Mouse (Mus musculus) kidney, adult 8-10 months (tissue): Measurements from ENCODE around the gene Fryl.

ENCODE experiments used
- DNase-seq, 2 experiments: peaks; one replicate each; pipeline ENCODE4 v3.0.0; 2022

Gene Fryl

DNA sequence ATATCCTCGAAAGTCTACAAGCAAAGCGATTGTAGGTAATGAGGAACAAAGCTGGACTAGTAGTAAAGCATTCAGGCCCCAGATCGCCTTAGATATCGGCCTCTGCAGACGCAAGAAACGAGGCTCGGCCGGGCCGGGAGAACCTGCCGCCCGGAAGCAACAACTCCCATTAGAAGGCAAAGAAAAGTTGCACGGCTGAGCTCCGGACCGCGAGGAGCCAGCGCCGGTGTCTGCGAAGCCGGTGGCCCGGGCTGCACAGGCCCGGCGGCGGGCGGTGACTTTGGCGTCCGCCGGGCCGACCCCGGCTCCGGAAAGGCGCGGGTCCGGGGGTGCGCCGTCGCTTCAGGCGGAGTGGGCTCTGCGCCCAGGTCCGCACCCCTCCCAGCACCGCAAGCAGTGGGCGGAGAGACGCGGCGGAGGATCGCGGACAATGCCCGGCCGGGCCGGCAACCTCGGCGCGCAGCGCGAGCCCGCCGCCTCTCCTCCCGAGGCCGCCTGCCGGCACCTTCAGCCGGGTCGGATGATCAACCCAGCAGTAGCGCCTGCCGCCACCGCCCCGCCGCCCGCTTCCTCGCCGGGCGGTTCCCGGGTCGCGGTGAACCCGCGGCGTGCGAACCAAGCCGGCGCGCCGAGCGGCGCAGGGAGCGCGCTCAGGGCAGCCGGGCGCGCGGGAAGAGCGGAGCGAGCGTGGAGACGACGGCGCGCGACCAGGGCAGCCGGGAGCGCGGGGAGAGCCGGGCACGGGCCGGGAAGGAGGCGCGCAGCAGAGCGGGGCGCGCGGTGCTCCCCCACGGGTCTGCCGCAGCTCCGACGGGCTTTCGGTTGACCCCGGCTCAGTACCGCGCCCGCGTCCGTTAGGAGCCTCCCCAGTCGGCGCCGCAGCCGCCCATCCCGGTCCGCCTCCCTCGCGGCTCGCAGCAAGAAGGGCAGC, 833 bp downstream of the Fryl start:
- DNase-seq = peak; percentile 24 to 54

DNA sequence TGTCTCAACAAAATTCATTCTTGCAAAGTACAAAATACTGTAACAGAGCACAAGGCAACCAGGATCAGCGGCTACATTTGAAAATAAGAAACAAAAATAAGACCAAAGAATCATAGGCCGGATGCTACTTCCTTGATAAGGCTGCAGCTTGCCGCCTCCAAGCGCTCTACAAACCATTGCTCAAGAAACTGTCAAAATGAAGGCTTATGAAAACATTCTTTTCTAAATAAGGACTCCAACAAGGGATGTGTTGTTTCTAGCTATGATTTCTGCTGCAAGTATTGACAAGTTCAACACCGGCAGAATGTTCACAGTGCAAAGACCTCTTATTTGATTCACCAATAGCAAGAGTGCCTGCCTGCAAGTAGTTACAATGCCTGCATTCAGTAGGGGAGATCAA, 1.8 kb downstream of the Fryl start:
- DNase-seq = no peak

DNA sequence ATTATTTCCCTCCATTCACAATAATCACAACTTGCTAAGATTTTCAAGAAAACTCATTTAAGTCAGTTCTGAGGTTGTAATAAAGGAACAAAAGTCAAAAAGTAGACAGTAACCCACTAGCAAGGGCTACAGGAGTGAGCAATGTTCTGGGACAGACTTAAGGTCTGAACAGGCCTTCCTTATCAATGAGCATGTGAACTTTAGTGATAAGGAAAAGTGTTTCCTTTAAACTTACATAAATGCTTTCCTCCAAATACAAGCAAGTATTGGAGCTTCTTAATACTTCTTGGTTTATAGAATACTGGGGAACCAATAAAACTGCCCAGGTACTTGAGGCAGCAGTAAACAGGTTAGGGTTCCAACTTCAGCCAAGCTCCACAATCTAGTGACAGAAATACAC, 3.7 kb downstream of the Fryl start:
- no peak for DNase-seq

DNA sequence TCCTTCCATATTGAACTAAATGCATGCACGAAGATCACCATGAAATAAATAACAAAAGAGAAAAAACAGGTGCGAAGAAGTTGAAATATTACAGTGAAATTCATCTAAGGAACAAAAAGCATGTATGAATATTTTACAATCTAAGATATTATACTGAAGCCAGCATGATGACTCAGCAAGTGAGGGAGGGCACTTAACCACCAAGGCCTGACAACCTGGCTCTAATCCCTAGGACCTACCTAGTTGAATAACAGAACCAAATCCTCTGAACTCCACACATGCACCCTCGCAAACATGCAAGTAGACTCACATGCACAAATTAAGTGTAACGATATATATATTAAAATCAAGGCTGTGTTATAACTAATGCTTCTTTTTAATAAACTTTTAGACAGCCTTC, 7.1 kb downstream of the Fryl start:
- DNase-seq = no peak

DNA sequence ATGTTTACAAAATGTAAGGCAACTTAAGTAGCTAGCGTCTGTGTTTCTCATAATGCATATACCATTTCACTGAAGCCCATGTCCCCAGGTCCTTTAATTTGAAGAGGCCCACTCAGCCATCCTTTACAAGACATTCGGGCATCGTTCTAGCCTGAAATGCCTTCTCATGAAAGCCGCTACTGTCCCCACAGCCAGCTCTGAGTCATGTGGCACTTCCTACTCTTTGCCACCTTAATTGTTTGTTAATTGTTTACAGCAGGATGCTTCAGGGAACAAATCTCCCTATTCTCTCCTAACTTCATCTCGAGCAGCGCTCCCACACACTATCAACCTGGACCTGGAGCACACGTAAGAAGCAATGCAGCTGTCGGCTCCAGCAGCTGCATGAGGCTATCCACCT, 8.2 kb downstream of the Fryl start:
- DNase-seq = no peak

DNA sequence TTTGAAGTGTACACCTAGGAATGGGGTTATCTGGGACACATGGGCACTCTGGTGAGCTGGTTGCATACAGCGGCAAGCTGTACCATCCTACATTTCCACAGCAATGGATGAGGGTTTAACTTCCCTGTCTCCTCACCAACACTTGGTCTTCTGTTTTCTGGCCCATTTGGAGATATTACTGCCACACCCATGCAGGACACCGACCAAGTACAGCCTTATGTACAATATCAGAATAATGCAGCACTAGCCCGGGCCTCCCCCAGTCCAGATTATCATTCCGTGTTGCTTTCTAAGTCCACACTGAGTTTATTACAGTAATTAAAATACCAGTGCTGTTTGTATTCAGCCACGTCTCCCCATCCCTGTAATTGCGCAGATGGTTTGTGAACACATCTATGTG, 10.0 kb downstream of the Fryl start:
- no peak for DNase-seq

DNA sequence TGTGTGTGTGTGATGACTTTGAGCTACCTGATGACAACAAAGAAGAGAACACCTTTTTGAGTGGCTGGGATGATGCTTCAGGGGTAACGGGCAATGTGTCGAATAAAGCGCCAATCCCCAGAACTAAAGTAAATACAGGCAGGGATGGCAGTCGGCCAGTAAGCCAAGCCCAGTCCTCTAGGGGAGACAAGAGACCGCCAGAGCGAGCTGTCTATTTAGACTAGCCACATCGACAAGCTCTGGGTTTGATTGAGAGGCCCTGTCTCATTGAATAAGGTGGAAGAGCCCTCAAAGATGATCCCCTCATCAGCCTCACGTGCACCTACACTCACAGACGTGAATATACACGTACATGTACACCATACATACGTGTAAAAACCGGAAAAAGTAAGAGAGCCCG, 12.0 kb downstream of the Fryl start:
- no peak for DNase-seq

DNA sequence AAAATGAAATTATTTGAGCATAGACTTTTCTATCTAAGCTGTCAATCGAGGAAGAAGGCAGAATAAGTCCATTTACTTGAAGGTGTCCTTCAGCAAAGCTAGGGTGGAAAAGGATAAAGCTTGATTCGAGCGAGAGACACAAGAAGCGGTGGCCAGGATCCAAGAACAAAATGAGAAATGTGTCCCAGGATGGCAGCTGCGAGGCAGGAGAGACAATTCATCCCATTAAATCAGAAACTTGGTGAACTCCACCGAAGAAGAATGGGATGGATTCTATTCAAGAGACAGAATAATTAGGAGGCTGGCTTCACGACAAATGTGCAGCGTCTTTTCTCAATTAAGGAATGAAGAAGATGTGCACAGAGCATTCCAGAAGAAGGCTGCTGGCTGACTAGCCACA, 14.5 kb downstream of the Fryl start:
- no peak for DNase-seq

DNA sequence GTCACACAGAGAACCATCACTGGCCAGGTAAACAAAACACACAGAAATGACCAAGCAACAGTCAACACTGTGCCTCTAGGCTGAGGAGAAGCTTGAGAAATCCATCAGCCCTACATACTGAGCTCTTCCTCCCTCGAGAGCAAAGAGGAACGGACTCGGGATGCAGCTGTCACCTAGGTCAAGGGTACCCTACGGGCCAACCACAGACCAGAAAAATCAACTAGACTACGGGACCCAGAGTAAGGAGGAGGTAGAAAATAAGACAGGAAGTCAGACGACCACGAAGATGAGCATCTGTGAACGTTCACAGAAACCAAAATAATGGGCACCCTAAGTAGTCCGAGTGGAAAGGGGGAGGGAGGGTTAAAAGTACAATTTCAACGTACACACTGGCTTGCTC, 15.1 kb downstream of the Fryl start:
- no peak for DNase-seq

DNA sequence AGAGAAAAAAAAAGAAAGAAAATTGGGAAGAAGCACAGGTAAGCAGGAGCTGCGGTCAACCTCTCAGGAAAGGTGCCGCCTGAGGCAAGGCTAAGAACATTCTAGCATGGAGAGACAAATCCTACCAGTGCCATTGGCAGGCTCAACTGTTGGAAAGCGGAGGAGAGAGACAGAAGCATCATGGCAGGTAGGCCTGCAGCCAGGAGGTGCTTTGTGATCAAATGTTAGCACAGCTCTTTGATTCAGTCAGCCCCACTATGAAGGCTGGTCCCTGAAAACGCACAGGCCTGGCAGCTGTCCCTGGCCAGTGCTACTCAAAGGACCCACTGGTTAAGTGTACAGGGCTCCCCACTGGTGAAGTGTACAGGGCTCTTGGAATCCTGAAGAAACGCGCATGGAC, 16.0 kb downstream of the Fryl start:
- no peak for DNase-seq

DNA sequence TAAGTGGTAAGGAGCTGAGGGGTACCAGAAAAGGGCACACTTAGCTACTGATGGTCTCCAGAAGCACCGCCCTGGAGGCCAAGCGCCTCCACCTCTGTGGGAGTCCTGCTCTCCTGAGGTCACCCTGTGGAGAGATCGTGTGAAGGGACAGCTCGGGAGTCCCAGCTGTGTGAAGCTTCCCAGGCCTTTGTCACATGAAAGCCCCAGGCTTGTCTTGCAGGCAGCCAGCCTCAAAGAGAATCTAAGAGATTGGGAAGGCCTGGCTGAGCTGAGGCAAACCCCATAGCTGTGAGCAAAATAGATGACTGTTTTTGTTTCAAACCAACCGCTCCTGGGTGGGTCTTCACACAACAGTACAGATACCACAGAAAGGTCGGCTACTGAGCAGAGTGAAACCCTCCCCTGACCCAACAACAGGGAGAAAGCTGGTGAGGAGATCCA, 19.5 kb downstream of the Fryl start:
- no peak for DNase-seq

DNA sequence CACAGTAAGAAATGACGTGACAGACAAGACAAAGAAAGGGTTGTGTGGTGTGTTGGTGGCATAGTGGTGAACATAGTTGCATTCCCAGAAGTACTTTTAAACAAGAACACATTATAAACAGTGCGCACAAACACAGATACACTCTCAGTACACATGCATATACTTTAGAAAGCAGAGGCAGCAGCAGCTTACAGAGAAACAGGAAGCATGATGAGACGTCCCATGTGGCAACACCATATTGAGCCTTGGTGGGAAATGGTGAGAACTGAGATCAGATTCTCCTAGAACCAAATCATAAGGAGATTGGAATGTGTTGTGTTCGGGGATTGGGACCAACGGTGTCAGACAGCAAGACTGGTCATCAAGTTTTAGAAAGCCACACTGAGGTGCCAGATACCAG, 21.2 kb downstream of the Fryl start:
- no peak for DNase-seq

DNA sequence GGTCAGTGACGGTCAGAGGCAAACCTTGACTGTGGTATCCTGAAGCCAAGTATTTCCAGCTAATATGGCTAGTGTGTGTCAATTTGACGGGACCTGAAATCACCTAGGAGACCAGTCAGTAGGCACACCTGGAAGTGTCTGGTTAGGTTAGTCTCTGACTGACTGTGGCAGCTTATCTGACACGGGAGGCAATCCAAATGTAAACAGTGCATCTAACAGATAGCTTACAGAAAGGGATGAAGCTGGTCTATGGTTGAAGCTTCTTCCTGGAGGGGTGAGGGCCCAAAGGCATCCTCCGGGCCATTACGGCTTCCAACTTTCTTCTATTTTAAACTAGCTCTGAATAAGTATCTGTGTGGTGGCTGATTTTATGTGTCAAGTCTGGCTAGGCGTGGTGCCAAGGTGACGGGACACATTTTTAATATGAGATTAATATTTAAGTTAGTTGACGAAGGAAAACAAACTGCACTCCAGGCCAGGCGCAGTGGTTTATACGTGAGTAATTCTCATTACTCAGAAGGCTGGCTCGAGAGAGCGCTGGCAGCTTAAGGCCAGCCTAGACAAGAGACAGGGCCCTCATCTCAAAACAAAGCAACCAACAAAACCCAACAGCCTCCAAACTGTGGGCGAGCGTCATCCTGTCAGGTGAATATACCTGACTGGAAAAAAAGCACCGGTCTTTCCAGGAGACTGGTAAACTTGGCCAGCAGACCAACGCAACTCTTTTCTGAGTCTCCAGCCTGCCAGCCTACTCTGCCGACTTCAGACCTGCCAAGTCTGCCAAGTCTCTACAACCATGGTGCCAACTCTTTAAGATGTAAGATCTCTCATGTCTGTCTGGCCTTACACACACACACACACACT, 23.2 kb downstream of the Fryl start:
- peak in 1 of 2 experiments; percentile 11 for DNase-seq

DNA sequence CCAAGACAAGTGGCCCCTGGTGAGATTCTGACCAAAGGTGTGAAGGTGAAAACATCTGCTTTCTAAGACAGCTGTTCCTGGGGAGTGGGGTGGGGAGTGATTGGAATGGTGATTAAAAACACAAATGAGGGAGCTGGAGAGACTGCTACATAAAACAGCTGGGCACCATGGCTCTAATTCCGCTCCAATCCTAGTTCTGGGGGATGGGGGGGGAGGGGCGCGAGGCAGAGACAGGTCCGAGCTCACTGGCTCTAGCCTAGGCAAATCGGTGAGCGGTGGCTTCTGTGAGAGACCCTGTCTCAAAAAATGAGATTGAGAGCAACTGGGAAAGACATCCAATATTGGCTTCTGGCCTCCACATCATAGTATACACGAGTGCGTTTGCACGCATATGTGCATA, 24.2 kb downstream of the Fryl start:
- no peak for DNase-seq

DNA sequence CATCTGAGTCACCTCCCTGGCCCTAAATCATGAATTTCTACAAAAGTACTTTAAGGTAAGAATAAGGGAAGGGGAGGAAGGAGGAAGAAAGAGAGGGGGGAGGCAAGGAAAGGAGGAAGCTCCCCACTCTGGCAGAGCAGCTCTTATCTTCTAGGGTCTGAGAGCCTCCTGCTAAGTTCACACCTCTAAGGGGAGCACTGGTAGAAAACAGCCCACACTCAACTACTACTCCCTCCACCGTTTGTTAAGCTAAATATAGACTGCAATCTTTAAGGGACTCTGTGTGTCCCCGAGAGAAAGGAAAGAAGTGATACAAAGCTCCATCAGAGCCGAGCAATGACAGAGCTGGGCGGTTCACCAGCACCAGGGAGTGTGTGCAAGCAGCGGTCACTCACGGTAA, 24.6 kb downstream of the Fryl start:
- DNase-seq = no peak

DNA sequence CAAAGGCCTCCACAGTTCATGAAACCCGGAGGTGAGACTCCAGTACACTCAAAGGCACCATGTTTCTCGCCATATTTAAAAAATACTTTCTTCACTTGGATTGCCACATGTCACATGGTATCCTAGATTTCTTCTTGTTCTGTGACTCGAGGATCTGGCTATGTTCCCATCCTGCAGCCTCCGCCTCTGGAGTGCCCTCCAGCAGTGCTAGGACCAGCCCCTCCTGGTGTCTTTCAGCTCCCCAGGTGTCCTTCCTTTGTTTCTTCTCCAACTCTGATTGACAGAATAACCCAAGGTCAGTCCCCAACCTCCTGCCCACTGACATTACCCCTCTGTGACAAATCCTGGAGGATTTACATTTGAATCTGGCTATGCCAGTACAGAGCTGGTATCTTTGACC, 26.2 kb downstream of the Fryl start:
- DNase-seq = no peak

DNA sequence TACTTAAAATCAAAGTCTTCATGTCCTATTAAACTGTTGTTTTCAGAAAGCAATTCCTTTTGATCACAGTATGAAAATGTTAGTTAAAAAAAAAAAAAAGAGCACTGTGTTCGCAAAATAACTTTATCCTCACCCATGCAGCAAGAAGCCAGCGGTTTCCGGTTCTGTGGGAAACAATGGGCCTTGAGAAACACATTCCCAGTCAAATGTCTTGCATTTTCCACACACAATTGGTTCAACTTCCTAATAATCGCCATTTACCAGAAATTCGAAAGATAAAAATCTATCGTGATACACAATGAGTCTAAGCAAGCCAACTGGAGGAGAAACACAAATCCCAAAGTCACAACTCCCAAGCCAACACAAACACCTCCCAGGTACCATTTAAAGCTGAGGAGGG, 27.0 kb downstream of the Fryl start:
- peak; percentile 18 to 34 for DNase-seq

DNA sequence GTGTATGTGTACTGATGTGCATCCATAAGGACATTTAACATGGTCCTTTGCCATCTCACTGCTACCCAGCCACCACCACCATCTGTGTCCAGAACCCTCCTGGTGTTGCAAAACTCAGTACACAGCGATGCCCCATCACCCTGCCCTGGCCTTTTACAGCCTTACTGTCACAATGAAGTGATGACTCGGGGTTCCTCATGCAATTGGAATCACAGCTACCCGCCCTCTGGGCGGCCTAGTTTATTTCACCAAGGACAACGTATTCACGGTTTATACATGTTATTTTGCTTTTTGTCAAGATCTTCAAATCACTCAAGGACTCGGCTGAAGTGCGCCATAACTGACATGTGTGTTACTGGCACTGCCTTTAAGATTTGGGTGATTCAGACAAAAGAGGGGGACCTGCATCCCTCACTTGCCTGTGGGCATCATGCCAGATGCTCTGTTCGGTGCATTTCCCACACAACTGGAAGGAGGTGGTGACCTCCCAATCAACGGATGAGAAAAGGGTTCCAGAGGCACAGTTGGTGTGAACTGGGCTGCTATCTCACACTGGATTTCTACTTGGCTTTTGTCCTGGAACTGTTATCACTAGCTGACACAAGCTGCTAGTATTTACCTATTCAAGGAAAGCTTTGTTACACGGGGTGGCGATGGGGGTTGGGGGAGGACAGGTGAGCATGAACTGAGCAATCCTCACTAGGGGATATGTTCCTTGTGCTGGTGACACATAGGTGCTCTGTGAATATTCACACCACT, 27.9 kb downstream of the Fryl start:
- DNase-seq = no peak

DNA sequence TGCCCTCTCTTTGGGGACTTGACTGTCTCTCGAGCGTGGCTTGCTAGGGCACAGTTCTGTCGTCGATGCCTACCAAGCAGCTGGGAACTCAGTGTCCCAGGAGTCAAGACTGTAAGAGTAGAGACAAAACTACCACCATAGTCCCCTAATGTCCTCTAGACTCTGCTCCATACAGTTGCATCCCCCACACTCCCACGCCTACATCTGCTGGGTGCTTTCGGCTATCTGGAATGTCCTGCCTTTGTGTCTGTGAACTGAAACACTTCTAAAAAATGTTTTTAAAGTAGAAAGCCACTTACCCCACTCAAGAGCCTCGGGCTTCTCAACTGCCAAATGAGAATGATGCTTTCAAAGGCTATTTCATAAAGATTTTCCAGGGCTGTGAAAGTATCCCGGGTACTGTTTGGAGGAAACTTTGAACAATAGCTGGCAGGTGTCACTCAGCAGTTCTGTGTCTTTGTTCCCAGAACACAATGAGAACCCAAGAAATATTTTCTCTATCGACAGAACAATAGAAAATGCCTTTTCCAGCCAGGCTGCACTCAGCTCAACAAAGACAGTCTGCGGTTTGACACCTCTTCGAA, 28.8 kb downstream of the Fryl start:
- no peak for DNase-seq

DNA sequence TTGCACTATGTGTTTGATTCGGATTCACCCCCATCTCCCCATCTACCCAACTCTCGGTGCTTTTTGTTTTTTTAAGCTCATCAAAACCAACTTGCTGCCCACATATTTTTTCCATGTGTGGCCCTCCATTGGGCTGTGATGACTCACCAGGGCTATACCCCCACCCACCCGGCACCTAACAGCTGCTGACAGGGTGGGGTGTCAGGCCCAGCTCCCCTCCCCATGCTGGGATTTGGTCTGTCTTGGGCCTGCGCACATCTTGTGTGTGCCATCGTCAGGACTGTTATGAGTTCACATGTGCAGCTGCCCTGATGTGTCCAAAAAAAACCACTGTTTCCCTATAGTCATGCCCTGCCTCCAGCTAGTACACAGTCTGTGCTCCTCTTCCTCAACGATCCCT, 33.4 kb downstream of the Fryl start:
- no peak for DNase-seq

DNA sequence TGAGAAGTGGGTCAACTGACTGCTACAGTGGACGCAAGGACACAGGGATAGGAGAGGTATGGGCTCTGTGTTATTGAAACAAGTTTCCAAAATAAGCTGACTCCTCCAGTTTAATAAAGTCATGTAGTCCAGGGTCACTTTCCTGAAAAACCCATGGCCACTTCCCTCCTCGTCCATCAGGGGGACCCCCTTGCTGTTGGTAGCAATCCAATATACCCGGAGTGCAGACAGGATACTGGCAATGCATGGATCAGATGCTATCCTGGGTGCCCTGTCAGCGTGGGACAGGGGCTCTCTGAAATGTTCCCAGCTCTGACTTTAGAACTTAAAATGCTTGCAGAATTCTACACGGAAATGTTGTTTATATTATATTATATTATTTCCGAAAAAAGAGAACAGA, 34.0 kb downstream of the Fryl start:
- no peak for DNase-seq

DNA sequence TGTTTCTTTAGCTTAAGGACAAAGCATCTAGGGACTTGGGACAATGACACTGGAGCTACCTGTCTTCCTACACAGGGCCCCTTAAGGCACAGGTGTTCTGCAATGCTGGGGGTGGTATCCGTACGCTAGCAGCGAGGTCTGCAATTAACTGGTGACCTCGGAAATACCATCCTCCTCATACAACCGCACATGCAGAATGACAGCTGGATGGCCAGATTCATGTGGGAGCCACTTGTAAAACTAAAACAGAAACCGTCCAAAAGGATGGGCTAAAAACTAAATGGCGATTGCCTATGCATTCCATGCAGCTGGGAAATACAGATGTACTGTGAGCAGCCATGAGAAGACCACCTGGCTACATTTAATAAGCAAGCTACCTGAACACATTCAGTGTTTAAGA, 34.6 kb downstream of the Fryl start:
- no peak for DNase-seq

DNA sequence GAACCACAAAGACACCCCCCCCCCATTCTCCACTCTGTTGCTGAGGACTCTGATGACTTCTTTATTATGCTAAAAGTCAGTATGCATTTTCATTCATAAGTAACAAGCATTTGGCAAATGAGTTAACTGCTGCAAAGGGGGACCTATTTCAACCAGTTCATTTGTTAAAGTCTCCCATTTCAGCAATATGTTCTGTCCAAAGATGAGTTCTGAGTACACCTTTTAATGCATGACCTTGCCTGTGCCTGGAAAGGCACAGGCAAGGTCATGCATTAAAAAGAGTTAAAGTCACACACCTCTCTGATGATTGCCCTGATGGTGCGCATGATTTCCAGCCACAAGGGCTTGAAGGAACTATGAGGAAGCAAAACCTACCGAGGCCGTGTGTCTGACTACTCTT, 36.7 kb downstream of the Fryl start:
- no peak for DNase-seq
